12 mouse cellular contexts compared by ENCODE assay signal in the genomic region with DNA sequence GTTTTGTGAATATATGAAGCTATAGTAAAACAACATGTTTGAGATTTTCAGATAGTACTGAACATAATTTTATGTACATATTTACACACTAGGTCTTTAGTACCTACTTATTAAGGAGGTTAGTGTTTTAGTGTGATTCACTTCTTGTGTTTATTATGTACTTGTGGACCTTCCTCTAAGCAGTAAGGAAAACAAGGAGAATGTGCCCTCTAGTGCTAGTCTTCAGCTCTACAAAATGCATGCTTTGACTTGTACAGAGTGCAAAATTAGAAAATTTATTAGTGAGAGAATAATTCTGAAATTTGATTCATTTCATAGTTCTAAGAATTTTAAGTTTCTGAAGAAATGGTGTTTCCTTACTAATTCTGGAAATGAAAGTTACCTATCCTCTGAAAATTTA. TPM values are rescaled to one million over a fixed set of nuclear protein-coding genes. Genes with fewer than 3 reads are reported as not detected.
A peak's percentile ranks its signal among the peaks of the same experiment; 100 is the strongest.
DNase-seq lines count a peak whose midpoint lies in the region; ATAC-seq and TF ChIP-seq lines count a peak whose summit lies in the region.
"Had no signal": no experiment of that assay in that cellular context is flagged by ENCODE, and none has a peak within 500 bp of the region (broad histone marks: within the 10 kb centered on the region; RNA-seq: fewer than 3 reads in every experiment).

No protein-coding gene starts in this region.

- no peak for TF ChIP-seq EP300 in heart, adult 2 months (IDR thresholded peaks at IDR 0.05; ENCODE audit: insufficient read depth, low read depth, low read length)
- TF ChIP-seq EP300 in lung, postnatal 0 days (IDR thresholded peaks at IDR 0.05) = no peak

- DNase-seq in heart, adult 2 months = no peak
- no peak for DNase-seq in heart, adult 18-20 months
- DNase-seq in lung, postnatal 0 days (ENCODE audit: low spot score) = peak; percentile 62
- no peak for DNase-seq in lung, postnatal 4 days
- peak; percentile 28 for DNase-seq in MN1 (ENCODE audit: low spot score)
- no peak for DNase-seq in heart, postnatal 4 days
- DNase-seq in cerebellum, adult 18-20 months = no peak

- no peaks in the 10 kb centered on the region for H3K9me3 ChIP-seq in lung, postnatal 0 days (ENCODE audit: low read length)
- H3K9me3 ChIP-seq: embryonic facial prominence, embryonic 15.5 days; kidney, embryonic 15.5 days; midbrain, embryonic 12.5 days; neural tube, embryonic 15.5 days had no signal

- intact Hi-C loops in heart, adult 2 months (cut with DNase I) = loop anchor here (2.0 to 5.0 kb wide), 2 partner anchors 103 to 258 kb away; no protein-coding TSS in a partner anchor

- no peak overlapping the region for H3K4me2 ChIP-seq in lung, postnatal 0 days (replicated peaks; ENCODE audit: low read depth, low read length)
- H3K4me2 ChIP-seq: embryonic facial prominence, embryonic 15.5 days; kidney, embryonic 15.5 days; midbrain, embryonic 12.5 days; neural tube, embryonic 15.5 days had no signal

- TF ChIP-seq CTCF in heart, adult 2 months (IDR thresholded peaks at IDR 0.05) = peak; percentile 80
- TF ChIP-seq CTCF in lung, postnatal 0 days (IDR thresholded peaks at IDR 0.05) = peak; percentile 71

- H3K4me3 ChIP-seq in heart, adult 2 months = no peak overlapping the region
- no peak overlapping the region for H3K4me3 ChIP-seq in lung, postnatal 0 days (ENCODE audit: low read depth, low read length)
- no peak overlapping the region for H3K4me3 ChIP-seq in macrophage (ENCODE audit: inconsistent target)
- H3K4me3 ChIP-seq: embryonic facial prominence, embryonic 15.5 days; kidney, embryonic 15.5 days; midbrain, embryonic 12.5 days; neural tube, embryonic 15.5 days had no signal

- no peak for TF ChIP-seq POLR2A in heart, adult 2 months (IDR thresholded peaks at IDR 0.05; ENCODE audit: insufficient read depth, low read depth, low read length)

- H3K27ac ChIP-seq in heart, adult 2 months = no peak overlapping the region
- H3K27ac ChIP-seq in lung, postnatal 0 days (ENCODE audit: low read length) = no peak overlapping the region
- H3K27ac ChIP-seq in macrophage = peak overlapping the region; percentile 50; the same call in 1 of the 2 replicates
- H3K27ac ChIP-seq: embryonic facial prominence, embryonic 15.5 days; kidney, embryonic 15.5 days; midbrain, embryonic 12.5 days; neural tube, embryonic 15.5 days had no signal

- H3K27me3 ChIP-seq in heart, adult 2 months (ENCODE audit: control insufficient read depth, insufficient read depth, low read length) = no peaks in the 10 kb centered on the region
- H3K27me3 ChIP-seq in lung, postnatal 0 days (replicated peaks; ENCODE audit: insufficient read depth, low read length) = no peaks in the 10 kb centered on the region
- H3K27me3 ChIP-seq: embryonic facial prominence, embryonic 15.5 days; kidney, embryonic 15.5 days; midbrain, embryonic 12.5 days; neural tube, embryonic 15.5 days had no signal

- peaks cover 14% of the 10 kb centered on the region for H3K79me2 ChIP-seq in heart, adult 2 months (replicated peaks; ENCODE audit: control insufficient read depth, insufficient read depth, low read length)
- peaks cover 96% of the 10 kb centered on the region for H3K79me2 ChIP-seq in macrophage (ENCODE audit: inconsistent target)

- no peak for ATAC-seq in lung, postnatal 0 days

- peaks cover 9% of the 10 kb centered on the region for H3K4me1 ChIP-seq in heart, adult 2 months (ENCODE audit: control insufficient read depth, insufficient read depth, low read length)
- peaks cover 8% of the 10 kb centered on the region for H3K4me1 ChIP-seq in lung, postnatal 0 days (ENCODE audit: insufficient read depth, low read depth, low read length)
- H3K4me1 ChIP-seq: kidney, embryonic 15.5 days had no signal

- H3K9ac ChIP-seq in heart, adult 2 months (ENCODE audit: low read depth, low read length) = no peak overlapping the region
- H3K9ac ChIP-seq in lung, postnatal 0 days (replicated peaks; ENCODE audit: low read depth) = no peak overlapping the region
- H3K9ac ChIP-seq: embryonic facial prominence, embryonic 15.5 days; kidney, embryonic 15.5 days; midbrain, embryonic 12.5 days; neural tube, embryonic 15.5 days had no signal

- peaks cover 25% of the 10 kb centered on the region for H3K36me3 ChIP-seq in heart, adult 2 months (ENCODE audit: control insufficient read depth, insufficient read depth, low read length)
- H3K36me3 ChIP-seq in lung, postnatal 0 days (ENCODE audit: insufficient read depth, low read length) = no peaks in the 10 kb centered on the region
- H3K36me3 ChIP-seq in macrophage (ENCODE audit: inconsistent target) = no peaks in the 10 kb centered on the region
- H3K36me3 ChIP-seq: embryonic facial prominence, embryonic 15.5 days; midbrain, embryonic 12.5 days; neural tube, embryonic 15.5 days had no signal

RNA-seq across cellular contexts. Expression of a gene that starts 28.6 kb away (rescaled TPM):
- total RNA-seq in heart, adult 2 months (2021) = 10 to 100 TPM; 58.3 to 59.4 TPM
- polyA plus RNA-seq in heart, adult 2 months (2012; rRNA removed) = 19.4 and 35.2 TPM in 2 replicates
- 10 to 100 TPM; 55.4 to 59.2 TPM for total RNA-seq in heart, adult 18-20 months (2021)
- 82.9 and 90.4 TPM in 2 replicates for polyA plus RNA-seq in lung, postnatal 0 days (2015; fragmentation: Nextera tagmentation; extraction: Ambion mirVana)
- 100 to 1,000 TPM; 199 to 458 (median 351) TPM for total RNA-seq in macrophage (2018; cell fraction: chromatin; rRNA removed)
- 100 to 1,000 TPM in 21 of 26 experiments, 10 to 100 TPM in 5; 84.3 to 119 (median 104) TPM for total RNA-seq in macrophage (2018; cell fraction: cytosol; rRNA removed)
- 100 to 1,000 TPM; 148 to 319 (median 217) TPM for total RNA-seq in macrophage (2018; cell fraction: nucleus; rRNA removed)
- polyA plus RNA-seq in macrophage (2018) = 62.6 to 123 TPM (median 70.0 TPM) in 3 replicates
- 100 to 1,000 TPM; 173 to 182 TPM for total RNA-seq in heart, postnatal 4 days (2021)

Comparison
In these comparisons a context has a peak if more than half of its experiments do, and no peak if none do; other contexts are left out.
1. DNase-seq: peak in lung, postnatal 0 days (single experiment) and MN1 (single experiment); none in heart, adult 2 months (0 of 2), heart, adult 18-20 months (0 of 2), lung, postnatal 4 days (0 of 2), heart, postnatal 4 days (single experiment) and cerebellum, adult 18-20 months (0 of 2).